Mouse (Mus musculus) frontal cortex, postnatal 25 days (tissue): Measurements from ENCODE around the gene Vmn1r55.
"Not testable (repeated sequence)": the region's sequence is repeated elsewhere in the genome, so short reads cannot be mapped to it uniquely, and the experiment has no call there.

Experiments used
- DNase-seq, 2 experiments: peaks; one replicate each; pipeline ENCODE4 v3.0.0; 2022; ENCODE audit warnings: low spot score in 2 of 2

Gene Vmn1r55

GRCm38 (mm10) chr7:5149570-5149969, at the start of gene Vmn1r55:
Gene Vmn1r55, minus strand, starts transcription at chr7:5149670.
- DNase-seq: not testable (repeated sequence)

DNA sequence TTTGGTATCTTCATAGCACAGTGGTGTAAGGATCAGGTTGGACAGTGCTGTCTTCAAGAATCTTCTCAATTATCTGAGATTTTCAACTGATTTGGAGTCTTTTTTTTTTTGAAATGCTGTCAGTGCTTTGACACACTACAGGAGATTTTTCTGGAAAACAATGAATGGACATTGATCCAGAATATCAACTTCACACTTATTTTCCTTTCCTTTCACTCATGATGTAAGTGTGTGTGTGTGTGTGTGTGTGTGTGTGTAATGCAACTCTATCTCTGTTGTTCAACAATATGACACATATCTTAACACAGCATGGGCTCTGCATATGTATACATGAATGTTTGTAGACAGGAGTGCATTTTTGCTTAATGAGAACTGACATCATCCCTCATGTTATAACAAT, 47.2 kb upstream of the Vmn1r55 start, which contains the start of gene Vmn1r56:
TSS of gene Vmn1r56 (minus strand) at position 101 of the 400 bp plus-strand sequence.
- not testable (repeated sequence) for DNase-seq

GRCm38 (mm10) chr7:5125549-5126406, 23.7 kb downstream of the Vmn1r55 start, which contains the start of gene Rasl2-9:
Gene Rasl2-9, minus strand, starts transcription at chr7:5125950.
- peak; percentile 67 to 70 for DNase-seq

GRCm38 (mm10) chr7:5125078-5125477, 24.4 kb downstream of the Vmn1r55 start:
- no peak for DNase-seq

GRCm38 (mm10) chr7:5116850-5117249, 32.6 kb downstream of the Vmn1r55 start, which contains the start of gene Rfpl4:
Gene Rfpl4, minus strand, starts transcription at chr7:5116950.
- no peak for DNase-seq

DNA sequence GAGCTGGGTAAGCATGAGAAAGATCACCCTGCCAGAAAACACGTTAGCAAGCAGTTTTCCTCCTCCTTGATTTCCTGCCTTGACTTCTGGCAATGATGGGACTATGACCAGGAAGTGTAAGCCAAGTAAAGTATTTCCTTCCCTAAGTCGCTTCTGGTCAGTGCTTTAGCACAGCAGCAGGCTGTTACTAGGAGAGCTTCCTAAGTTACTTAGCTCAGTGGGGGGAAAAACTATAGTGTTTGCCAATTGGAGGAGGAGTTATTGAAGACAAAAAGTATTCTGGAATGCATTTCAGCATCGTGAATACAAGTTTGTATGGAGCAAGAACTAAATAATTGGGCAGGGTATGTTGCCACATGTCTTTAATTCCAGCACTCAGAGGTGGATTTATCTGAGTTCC, 36.8 kb downstream of the Vmn1r55 start:
- DNase-seq: no peak

DNA sequence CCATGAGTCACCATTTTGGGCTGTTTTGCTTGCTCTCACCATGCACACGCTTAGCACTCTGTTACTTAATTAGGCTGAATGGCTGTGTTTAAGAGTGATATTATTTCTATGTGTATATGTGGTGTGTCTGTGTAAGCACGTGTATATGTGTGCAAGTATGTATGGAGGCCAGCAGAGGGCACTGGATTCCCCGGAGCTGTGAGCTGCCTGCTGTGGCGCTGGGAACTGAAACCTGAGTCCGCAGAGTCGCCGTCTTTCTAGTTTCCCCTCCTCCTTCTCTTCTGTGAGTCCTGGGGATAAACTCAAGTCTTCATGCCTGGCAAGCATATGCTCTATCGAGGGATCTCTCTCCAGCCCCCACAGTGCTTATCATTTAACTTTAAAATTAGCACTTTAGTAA, 40.2 kb downstream of the Vmn1r55 start:
- DNase-seq: no peak

- DNase-seq: no peak
These were observed 41.2 kb downstream of the Vmn1r55 start for GRCm38 (mm10) chr7:5108272-5108671.

DNA sequence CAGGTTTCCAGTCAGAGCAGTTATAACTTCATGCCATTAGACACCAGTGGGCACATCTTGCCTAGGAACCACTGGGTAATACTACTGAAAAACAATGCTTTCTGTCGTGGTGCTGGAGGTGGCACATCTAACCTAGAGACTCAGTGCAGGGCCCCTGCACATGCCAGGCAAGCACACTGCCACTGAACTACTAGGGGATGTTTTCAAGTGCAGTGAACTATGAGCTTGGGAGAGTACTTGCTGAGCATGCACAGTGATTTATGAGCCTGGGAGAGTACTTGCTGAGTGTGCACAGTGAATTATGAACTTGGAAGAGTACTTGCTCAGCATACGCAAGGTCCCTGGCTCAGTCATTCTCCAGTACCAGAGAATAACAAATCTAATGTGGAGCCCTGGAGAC, 46.9 kb downstream of the Vmn1r55 start:
- DNase-seq: no peak

DNA sequence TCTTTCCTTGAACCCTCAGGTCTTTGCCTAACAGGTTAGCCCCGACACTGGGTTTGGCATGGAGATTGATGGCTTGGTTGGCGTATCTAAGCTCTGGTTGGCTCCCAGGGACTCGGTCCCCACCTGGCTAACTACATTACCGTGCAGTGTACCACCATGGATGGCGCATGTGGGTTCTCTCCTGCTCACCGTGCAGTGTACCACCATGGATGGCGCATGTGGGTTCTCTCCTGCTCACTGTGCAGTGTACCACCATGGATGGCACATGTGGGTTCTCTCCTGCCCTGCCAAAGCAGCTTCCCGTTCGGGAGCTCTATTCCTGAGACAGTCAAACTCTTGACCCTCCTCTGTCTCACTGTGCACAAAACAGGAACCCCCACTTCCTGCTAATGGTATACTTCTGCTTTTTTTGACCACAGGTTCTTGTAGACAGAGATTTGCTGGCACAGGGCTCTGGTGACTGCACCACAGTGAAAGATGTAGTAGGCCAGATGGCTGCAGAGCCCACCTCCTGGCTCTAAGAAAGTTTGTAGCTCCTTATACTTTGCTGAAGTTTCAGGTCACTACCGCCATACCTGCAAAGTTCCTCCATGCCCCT, 48.3 kb downstream of the Vmn1r55 start:
- no peak for DNase-seq

- DNase-seq: no peak
These were observed 49.7 kb downstream of the Vmn1r55 start for GRCm38 (mm10) chr7:5099796-5100195.

DNA sequence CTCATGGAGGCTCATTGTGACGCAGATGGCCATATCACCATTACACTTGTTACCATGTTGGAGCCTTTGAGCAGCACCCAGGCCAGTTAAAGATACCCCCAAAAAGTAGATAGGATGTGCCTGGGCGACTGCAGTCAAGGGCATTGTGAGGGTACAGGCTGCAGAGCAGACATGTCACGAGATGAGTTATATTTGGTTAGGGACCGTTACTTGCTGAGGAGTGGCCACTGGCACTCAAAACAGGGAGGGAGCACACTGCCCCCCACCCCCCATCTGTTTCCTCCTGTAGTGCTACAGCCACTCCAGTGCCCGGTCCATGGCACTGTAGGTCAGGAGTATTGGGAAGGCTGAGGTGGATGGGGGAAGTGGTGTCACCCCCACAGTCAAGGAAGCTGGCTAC, 50.7 kb downstream of the Vmn1r55 start:
- no peak for DNase-seq

GRCm38 (mm10) chr7:5092831-5093510, 56.5 kb downstream of the Vmn1r55 start:
- no peak for DNase-seq

DNA sequence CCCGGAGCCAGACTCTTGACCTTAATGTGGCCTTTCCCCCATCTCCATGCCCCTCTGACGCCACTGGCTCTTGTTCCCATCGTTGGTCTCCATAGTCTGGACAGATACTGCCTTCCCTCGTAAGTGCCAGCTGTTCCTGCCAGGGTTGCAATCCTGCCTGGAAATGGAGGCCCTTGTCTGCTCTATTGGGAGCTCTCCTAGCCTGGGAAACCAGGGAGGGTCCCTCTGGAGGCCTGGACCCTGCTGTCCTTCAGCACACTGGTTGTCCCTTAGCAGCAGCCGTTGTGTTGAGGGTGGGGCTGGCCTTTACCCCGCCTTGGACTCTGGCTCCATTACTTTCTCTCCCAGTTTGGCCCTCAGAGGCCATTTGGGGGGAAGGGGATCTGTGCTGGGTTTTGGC, 57.1 kb downstream of the Vmn1r55 start:
- DNase-seq: no peak

DNA sequence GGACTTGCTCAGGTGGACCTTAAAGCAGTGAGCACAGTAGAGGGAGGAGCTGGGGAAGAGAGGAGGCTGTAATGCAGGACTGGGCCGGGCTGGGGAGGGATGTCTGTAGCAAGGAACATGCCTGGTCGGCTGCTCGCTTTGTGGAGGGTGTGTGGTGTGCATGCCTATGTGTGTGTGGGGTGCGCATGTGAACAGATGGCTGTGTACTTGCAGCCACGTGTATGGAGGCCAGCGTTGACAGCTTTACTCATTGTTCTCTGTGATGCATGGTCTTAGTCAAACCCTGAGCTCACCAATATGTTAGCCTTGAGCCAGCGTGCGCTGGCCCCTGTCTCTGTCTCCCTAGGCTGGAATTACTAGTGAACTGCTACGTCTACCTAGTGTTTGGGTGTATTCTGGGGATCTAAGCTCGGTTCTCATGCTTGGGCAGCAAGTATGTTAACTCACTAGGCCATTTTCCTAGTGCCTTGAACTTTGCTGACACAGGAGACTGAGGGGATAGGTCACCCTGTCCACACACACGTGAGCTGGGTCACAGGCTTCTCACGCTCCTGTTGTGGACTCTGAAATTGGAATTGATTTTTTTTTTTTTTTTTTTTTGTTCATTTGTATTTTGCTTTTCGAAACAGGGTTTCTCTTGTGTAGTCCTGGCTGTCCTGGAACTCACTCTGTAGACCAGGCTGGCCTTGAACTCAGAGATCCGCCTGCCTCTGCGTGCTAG, 58.3 kb downstream of the Vmn1r55 start:
- DNase-seq: no peak

GRCm38 (mm10) chr7:5089853-5090252, 59.6 kb downstream of the Vmn1r55 start:
- DNase-seq: no peak

DNA sequence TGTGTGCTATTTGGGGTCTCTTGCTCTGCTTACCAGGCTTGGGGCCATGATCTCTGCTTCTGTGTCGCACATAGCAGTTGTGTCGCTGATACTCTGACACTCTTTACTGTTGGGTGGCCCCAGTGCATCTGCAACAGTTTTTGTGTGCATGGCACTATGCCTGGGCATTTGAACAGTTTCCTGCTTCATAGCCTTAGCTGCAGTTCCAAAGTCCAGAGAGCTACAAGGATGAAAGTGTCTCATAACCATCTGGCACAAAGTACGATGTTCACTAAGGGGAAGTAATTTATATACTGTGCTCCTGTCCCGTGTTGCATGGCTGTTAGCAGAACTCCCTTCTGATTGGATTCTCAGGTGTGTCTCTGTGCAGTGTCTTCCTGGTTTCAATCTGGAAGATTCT, 61.6 kb downstream of the Vmn1r55 start:
- DNase-seq: no peak

GRCm38 (mm10) chr7:5086921-5087440, 62.5 kb downstream of the Vmn1r55 start:
- DNase-seq: no peak

GRCm38 (mm10) chr7:5085512-5085911, 64.0 kb downstream of the Vmn1r55 start:
- no peak for DNase-seq

GRCm38 (mm10) chr7:5083325-5084105, 66.0 kb downstream of the Vmn1r55 start:
- DNase-seq: no peak

DNA sequence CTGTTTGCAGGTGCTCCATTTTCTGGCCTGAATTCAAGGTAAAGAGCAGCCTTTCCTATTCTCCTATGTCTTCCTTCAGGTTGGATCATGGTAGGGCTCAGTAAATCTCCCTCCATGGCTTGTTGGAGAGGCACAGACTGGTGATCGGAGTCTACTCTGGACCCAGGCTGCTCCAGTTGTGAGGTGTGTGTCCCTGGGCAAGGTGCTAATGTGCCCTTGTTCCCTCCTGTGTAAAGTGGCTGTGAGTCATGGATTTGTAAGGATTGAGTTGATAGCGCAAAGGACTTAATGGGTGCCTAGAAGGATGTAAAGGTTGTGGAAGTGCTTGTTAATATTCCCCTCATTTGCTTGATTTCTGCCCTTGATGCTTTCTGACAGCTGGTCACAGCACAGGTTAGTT, 67.5 kb downstream of the Vmn1r55 start:
- no peak for DNase-seq
